Mouse (Mus musculus): ENCODE measurements around the gene Col9a2. TPM values are rescaled to one million over a fixed set of nuclear protein-coding genes. Genes with fewer than 3 reads are reported as not detected.
"Not testable (repeated sequence)": the region's sequence is repeated elsewhere in the genome, so short reads cannot be mapped to it uniquely, and the experiment has no call there.

Gene Col9a2
- polyA plus RNA-seq, 1 experiment from 2014 or later = 16.7 TPM

- no peaks in the 10 kb centered on the region for H3K9me3 ChIP-seq (replicated peaks; ENCODE audit: control insufficient read depth, low read length, poor library complexity, severe bottlenecking)
- H3K27me3 ChIP-seq (ENCODE audit: control insufficient read depth, insufficient read depth, low read depth, low read length) = no peaks in the 10 kb centered on the region
- WGBS = 43% methylated on average over 3 of the region's 3 CpGs
- no peak for ATAC-seq
- H3K4me2 ChIP-seq (ENCODE audit: low read length) = no peak overlapping the region
- no peak overlapping the region for H3K9ac ChIP-seq (ENCODE audit: low read depth, low read length)
- no peak overlapping the region for H3K4me3 ChIP-seq (ENCODE audit: low read depth, low read length)
- H3K27ac ChIP-seq (ENCODE audit: low read length) = no peak overlapping the region
- no peaks in the 10 kb centered on the region; the same call in 1 of the 2 replicates for H3K4me1 ChIP-seq (ENCODE audit: control insufficient read depth, insufficient read depth, low read length)
- H3K36me3 ChIP-seq (ENCODE audit: control insufficient read depth, insufficient read depth, low read length) = peaks cover 8% of the 10 kb centered on the region
Measured at GRCm38 (mm10) chr4:121056342-121056741, 17.2 kb downstream of the Col9a2 start.

GRCm38 (mm10) chr4:121057032-121057431, 17.8 kb downstream of the Col9a2 start:
- Histone ChIP-seq H3K27ac (ENCODE audit: low read length) (no peak overlapping the region), H3K9me3 (replicated peaks; ENCODE audit: control insufficient read depth, low read length, poor library complexity, severe bottlenecking) (no peaks in the 10 kb centered on the region), H3K4me3 (ENCODE audit: low read depth, low read length) (no peak overlapping the region), H3K4me2 (ENCODE audit: low read length) (no peak overlapping the region), H3K36me3 (ENCODE audit: control insufficient read depth, insufficient read depth, low read length) (peaks cover 11% of the 10 kb centered on the region), H3K27me3 (ENCODE audit: control insufficient read depth, insufficient read depth, low read depth, low read length) (no peaks in the 10 kb centered on the region), H3K9ac (ENCODE audit: low read depth, low read length) (no peak overlapping the region), H3K4me1 (ENCODE audit: control insufficient read depth, insufficient read depth, low read length) (no peaks in the 10 kb centered on the region; the same call in 1 of the 2 replicates)
- WGBS = 68% methylated on average over 2 of the region's 2 CpGs
- no peak for ATAC-seq

- not testable (repeated sequence) for H3K9ac ChIP-seq (ENCODE audit: low read depth, low read length); H3K4me2 ChIP-seq (ENCODE audit: low read length); H3K9me3 ChIP-seq (replicated peaks; ENCODE audit: control insufficient read depth, low read length, poor library complexity, severe bottlenecking); ATAC-seq; H3K27ac ChIP-seq (ENCODE audit: low read length); H3K27me3 ChIP-seq (ENCODE audit: control insufficient read depth, insufficient read depth, low read depth, low read length); H3K4me3 ChIP-seq (ENCODE audit: low read depth, low read length); H3K4me1 ChIP-seq (ENCODE audit: control insufficient read depth, insufficient read depth, low read length)
- peaks cover 11% of the 10 kb centered on the region for H3K36me3 ChIP-seq (ENCODE audit: control insufficient read depth, insufficient read depth, low read length)
- 91% methylated on average over 9 of the region's 10 CpGs for WGBS
Measured at GRCm38 (mm10) chr4:121059218-121059617, 20.0 kb downstream of the Col9a2 start.

- H3K36me3 ChIP-seq (ENCODE audit: control insufficient read depth, insufficient read depth, low read length) = peaks cover 20% of the 10 kb centered on the region
- H3K9ac ChIP-seq (ENCODE audit: low read depth, low read length) = no peak overlapping the region
- H3K9me3 ChIP-seq (replicated peaks; ENCODE audit: control insufficient read depth, low read length, poor library complexity, severe bottlenecking) = no peaks in the 10 kb centered on the region
- no peak overlapping the region for H3K4me2 ChIP-seq (ENCODE audit: low read length)
- no peak for ATAC-seq
- H3K4me1 ChIP-seq (ENCODE audit: control insufficient read depth, insufficient read depth, low read length) = no peaks in the 10 kb centered on the region
- 88% methylated on average over 2 of the region's 2 CpGs for WGBS
- H3K27ac ChIP-seq (ENCODE audit: low read length) = no peak overlapping the region
- no peak overlapping the region for H3K4me3 ChIP-seq (ENCODE audit: low read depth, low read length)
- no peaks in the 10 kb centered on the region for H3K27me3 ChIP-seq (ENCODE audit: control insufficient read depth, insufficient read depth, low read depth, low read length)
Measured at GRCm38 (mm10) chr4:121065336-121065735, 26.2 kb downstream of the Col9a2 start.

- Histone ChIP-seq H3K36me3 (ENCODE audit: control insufficient read depth, insufficient read depth, low read length) (peaks cover 27% of the 10 kb centered on the region), H3K27me3 (ENCODE audit: control insufficient read depth, insufficient read depth, low read depth, low read length) (no peaks in the 10 kb centered on the region), H3K27ac (ENCODE audit: low read length) (no peak overlapping the region), H3K9ac (ENCODE audit: low read depth, low read length) (no peak overlapping the region), H3K4me3 (ENCODE audit: low read depth, low read length) (no peak overlapping the region), H3K4me1 (ENCODE audit: control insufficient read depth, insufficient read depth, low read length) (no peaks in the 10 kb centered on the region), H3K9me3 (replicated peaks; ENCODE audit: control insufficient read depth, low read length, poor library complexity, severe bottlenecking) (no peaks in the 10 kb centered on the region), H3K4me2 (ENCODE audit: low read length) (no peak overlapping the region)
- ATAC-seq = no peak
- WGBS = 85% methylated on average over 4 of the region's 4 CpGs
Measured at GRCm38 (mm10) chr4:121074250-121074649, 35.1 kb downstream of the Col9a2 start.

GRCm38 (mm10) chr4:121077915-121078646, 38.9 kb downstream of the Col9a2 start:
- peaks cover 34% of the 10 kb centered on the region for H3K36me3 ChIP-seq (ENCODE audit: control insufficient read depth, insufficient read depth, low read length)
- H3K4me3 ChIP-seq (ENCODE audit: low read depth, low read length) = no peak overlapping the region
- H3K9me3 ChIP-seq (replicated peaks; ENCODE audit: control insufficient read depth, low read length, poor library complexity, severe bottlenecking) = no peaks in the 10 kb centered on the region
- H3K27ac ChIP-seq (ENCODE audit: low read length) = no peak overlapping the region
- no peak for ATAC-seq
- WGBS = 86% methylated on average over 3 of the region's 3 CpGs
- H3K27me3 ChIP-seq (ENCODE audit: control insufficient read depth, insufficient read depth, low read depth, low read length) = no peaks in the 10 kb centered on the region
- H3K9ac ChIP-seq (ENCODE audit: low read depth, low read length) = no peak overlapping the region
- no peak overlapping the region for H3K4me2 ChIP-seq (ENCODE audit: low read length)
- no peaks in the 10 kb centered on the region for H3K4me1 ChIP-seq (ENCODE audit: control insufficient read depth, insufficient read depth, low read length)

GRCm38 (mm10) chr4:121080395-121080794, 41.2 kb downstream of the Col9a2 start:
- Histone ChIP-seq H3K27ac (ENCODE audit: low read length) (no peak overlapping the region), H3K4me3 (ENCODE audit: low read depth, low read length) (no peak overlapping the region), H3K9me3 (replicated peaks; ENCODE audit: control insufficient read depth, low read length, poor library complexity, severe bottlenecking) (no peaks in the 10 kb centered on the region), H3K4me2 (ENCODE audit: low read length) (no peak overlapping the region), H3K4me1 (ENCODE audit: control insufficient read depth, insufficient read depth, low read length) (no peaks in the 10 kb centered on the region), H3K36me3 (ENCODE audit: control insufficient read depth, insufficient read depth, low read length) (peaks cover 39% of the 10 kb centered on the region), H3K27me3 (ENCODE audit: control insufficient read depth, insufficient read depth, low read depth, low read length) (no peaks in the 10 kb centered on the region), H3K9ac (ENCODE audit: low read depth, low read length) (no peak overlapping the region)
- WGBS = 79% methylated on average over 1 of the region's 1 CpGs
- ATAC-seq = no peak

GRCm38 (mm10) chr4:121084506-121084905, 45.3 kb downstream of the Col9a2 start:
- Histone ChIP-seq H3K36me3 (ENCODE audit: control insufficient read depth, insufficient read depth, low read length) (peaks cover 32% of the 10 kb centered on the region), H3K27me3 (ENCODE audit: control insufficient read depth, insufficient read depth, low read depth, low read length) (no peaks in the 10 kb centered on the region), H3K9ac (ENCODE audit: low read depth, low read length) (no peak overlapping the region), H3K9me3 (replicated peaks; ENCODE audit: control insufficient read depth, low read length, poor library complexity, severe bottlenecking) (no peaks in the 10 kb centered on the region), H3K27ac (ENCODE audit: low read length) (no peak overlapping the region), H3K4me3 (ENCODE audit: low read depth, low read length) (no peak overlapping the region), H3K4me1 (ENCODE audit: control insufficient read depth, insufficient read depth, low read length) (no peaks in the 10 kb centered on the region), H3K4me2 (ENCODE audit: low read length) (no peak overlapping the region)
- ATAC-seq = no peak

GRCm38 (mm10) chr4:121088696-121089095, 49.5 kb downstream of the Col9a2 start:
- Histone ChIP-seq H3K9ac (ENCODE audit: low read depth, low read length) (no peak overlapping the region), H3K27me3 (ENCODE audit: control insufficient read depth, insufficient read depth, low read depth, low read length) (no peaks in the 10 kb centered on the region), H3K4me1 (ENCODE audit: control insufficient read depth, insufficient read depth, low read length) (no peaks in the 10 kb centered on the region), H3K27ac (ENCODE audit: low read length) (no peak overlapping the region), H3K36me3 (ENCODE audit: control insufficient read depth, insufficient read depth, low read length) (peaks cover 39% of the 10 kb centered on the region), H3K9me3 (replicated peaks; ENCODE audit: control insufficient read depth, low read length, poor library complexity, severe bottlenecking) (no peaks in the 10 kb centered on the region), H3K4me3 (ENCODE audit: low read depth, low read length) (no peak overlapping the region), H3K4me2 (ENCODE audit: low read length) (no peak overlapping the region)
- WGBS = 94% methylated on average over 2 of the region's 2 CpGs
- no peak for ATAC-seq

Data from midbrain, embryonic 16.5 days (tissue).